Mouse (Mus musculus) megakaryocyte, embryonic 14.5 days (primary cell): Measurements from ENCODE around the gene 1700020L24Rik.

ENCODE experiments used
- FLI1 ChIP-seq: IDR thresholded peaks from 2 replicates; pipeline ENCODE4 v1.6.1; 2012; ENCODE audit warnings: low read length, inconsistent platforms, mixed read lengths
- GATA1 ChIP-seq: IDR thresholded peaks from 3 replicates; pipeline ENCODE4 v1.6.1; 2012; ENCODE audit warnings: mixed read lengths, low read length, inconsistent platforms, borderline replicate concordance

GRCm38 (mm10) chr11:83442596-83443267, 5.3 kb downstream of the 1700020L24Rik start:
- TF ChIP-seq FLI1, result no peak
- no peak for TF ChIP-seq GATA1
